Mouse (Mus musculus): ENCODE results near the gene Il16. TPM values are rescaled to one million over a fixed set of nuclear protein-coding genes. Genes with fewer than 3 reads are reported as not detected.

Il16 gene
- polyA plus RNA-seq, 1 experiment from 2014 or later: 0.77 TPM

- H3K9ac ChIP-seq (ENCODE audit: low read length): no peak overlapping the region
- no peaks in the 10 kb centered on the region for H3K9me3 ChIP-seq (ENCODE audit: control insufficient read depth, low read length)
- H3K4me1 ChIP-seq (replicated peaks; ENCODE audit: control insufficient read depth, insufficient read depth, low read length): no peaks in the 10 kb centered on the region
- no peaks in the 10 kb centered on the region; the same call in 1 of the 2 replicates for H3K36me3 ChIP-seq (ENCODE audit: control insufficient read depth, insufficient read depth, low read length)
- H3K27ac ChIP-seq (ENCODE audit: low read depth, low read length): no peak overlapping the region
- H3K4me2 ChIP-seq (ENCODE audit: low read depth, low read length, severe bottlenecking): no peak overlapping the region
- no peak for DNase-seq (ENCODE audit: low spot score)
- WGBS: 91% methylated on average over 7 of the region's 7 CpGs
- ATAC-seq (replicated peaks; ENCODE audit: low FRiP score): no peak
- H3K27me3 ChIP-seq (ENCODE audit: control insufficient read depth, insufficient read depth, low read length): no peaks in the 10 kb centered on the region
- no peak overlapping the region for H3K4me3 ChIP-seq (ENCODE audit: low read depth, low read length)
These were observed 96.7 kb downstream of the Il16 start for GRCm38 (mm10) chr7:83648807-83649206.

GRCm38 (mm10) chr7:83645476-83645875 is 100.0 kb downstream of the Il16 start:
- H3K27ac ChIP-seq (ENCODE audit: low read depth, low read length): no peak overlapping the region
- DNase-seq (ENCODE audit: low spot score) (no peak), ATAC-seq (replicated peaks; ENCODE audit: low FRiP score) (no peak)
- 89% methylated on average over 5 of the region's 5 CpGs for WGBS
- no peak overlapping the region for H3K4me3 ChIP-seq (ENCODE audit: low read depth, low read length)
- H3K9ac ChIP-seq (ENCODE audit: low read length): no peak overlapping the region
- no peaks in the 10 kb centered on the region for H3K4me1 ChIP-seq (replicated peaks; ENCODE audit: control insufficient read depth, insufficient read depth, low read length)
- no peak overlapping the region for H3K4me2 ChIP-seq (ENCODE audit: low read depth, low read length, severe bottlenecking)
- H3K27me3 ChIP-seq (ENCODE audit: control insufficient read depth, insufficient read depth, low read length): no peaks in the 10 kb centered on the region
- H3K36me3 ChIP-seq (ENCODE audit: control insufficient read depth, insufficient read depth, low read length): no peaks in the 10 kb centered on the region; the same call in 1 of the 2 replicates
- no peaks in the 10 kb centered on the region for H3K9me3 ChIP-seq (ENCODE audit: control insufficient read depth, low read length)

- no peak overlapping the region for H3K4me3 ChIP-seq (ENCODE audit: low read depth, low read length)
These were observed 100.8 kb downstream of the Il16 start for GRCm38 (mm10) chr7:83644761-83645160.

GRCm38 (mm10) chr7:83643581-83643980 is 101.9 kb downstream of the Il16 start:
- Histone ChIP-seq H3K27ac (ENCODE audit: low read depth, low read length) (no peak overlapping the region), H3K4me3 (ENCODE audit: low read depth, low read length) (no peak overlapping the region), H3K4me2 (ENCODE audit: low read depth, low read length, severe bottlenecking) (no peak overlapping the region), H3K27me3 (ENCODE audit: control insufficient read depth, insufficient read depth, low read length) (no peaks in the 10 kb centered on the region), H3K9me3 (ENCODE audit: control insufficient read depth, low read length) (no peaks in the 10 kb centered on the region), H3K36me3 (ENCODE audit: control insufficient read depth, insufficient read depth, low read length) (no peaks in the 10 kb centered on the region; the same call in 1 of the 2 replicates), H3K9ac (ENCODE audit: low read length) (no peak overlapping the region), H3K4me1 (replicated peaks; ENCODE audit: control insufficient read depth, insufficient read depth, low read length) (no peaks in the 10 kb centered on the region)
- ATAC-seq (replicated peaks; ENCODE audit: low FRiP score) (no peak), DNase-seq (ENCODE audit: low spot score) (no peak)
- WGBS: 91% methylated on average over 6 of the region's 6 CpGs

More at GRCm38 (mm10) chr7:83644761-83645160, 100.8 kb downstream of the Il16 start:
- H3K36me3 ChIP-seq (ENCODE audit: control insufficient read depth, insufficient read depth, low read length): no peaks in the 10 kb centered on the region; the same call in 1 of the 2 replicates
- H3K27ac ChIP-seq (ENCODE audit: low read depth, low read length): no peak overlapping the region
- H3K27me3 ChIP-seq (ENCODE audit: control insufficient read depth, insufficient read depth, low read length): no peaks in the 10 kb centered on the region
- H3K9me3 ChIP-seq (ENCODE audit: control insufficient read depth, low read length): no peaks in the 10 kb centered on the region
- no peaks in the 10 kb centered on the region for H3K4me1 ChIP-seq (replicated peaks; ENCODE audit: control insufficient read depth, insufficient read depth, low read length)
- no peak overlapping the region for H3K9ac ChIP-seq (ENCODE audit: low read length)
- H3K4me2 ChIP-seq (ENCODE audit: low read depth, low read length, severe bottlenecking): no peak overlapping the region
- ATAC-seq (replicated peaks; ENCODE audit: low FRiP score) (no peak), DNase-seq (ENCODE audit: low spot score) (no peak)
- WGBS: 94% methylated on average over 2 of the region's 2 CpGs

GRCm38 (mm10) chr7:83641163-83641562 is 104.4 kb downstream of the Il16 start:
- WGBS: 63% methylated on average over 2 of the region's 2 CpGs
- H3K9ac ChIP-seq (ENCODE audit: low read length): no peak overlapping the region
- H3K27me3 ChIP-seq (ENCODE audit: control insufficient read depth, insufficient read depth, low read length): no peaks in the 10 kb centered on the region
- no peak for ATAC-seq (replicated peaks; ENCODE audit: low FRiP score)
- no peak overlapping the region for H3K27ac ChIP-seq (ENCODE audit: low read depth, low read length)
- H3K4me2 ChIP-seq (ENCODE audit: low read depth, low read length, severe bottlenecking): no peak overlapping the region
- no peaks in the 10 kb centered on the region for H3K4me1 ChIP-seq (replicated peaks; ENCODE audit: control insufficient read depth, insufficient read depth, low read length)
- H3K9me3 ChIP-seq (ENCODE audit: control insufficient read depth, low read length): no peaks in the 10 kb centered on the region
- H3K36me3 ChIP-seq (ENCODE audit: control insufficient read depth, insufficient read depth, low read length): no peaks in the 10 kb centered on the region; the same call in 1 of the 2 replicates
- H3K4me3 ChIP-seq (ENCODE audit: low read depth, low read length): no peak overlapping the region
- no peak for DNase-seq (ENCODE audit: low spot score)

- ATAC-seq (replicated peaks; ENCODE audit: low FRiP score) (no peak), DNase-seq (ENCODE audit: low spot score) (no peak)
- WGBS: 90% methylated on average over 5 of the region's 5 CpGs
These were observed 104.9 kb downstream of the Il16 start for GRCm38 (mm10) chr7:83640581-83640980.

GRCm38 (mm10) chr7:83639084-83639483 is 106.4 kb downstream of the Il16 start:
- no peak overlapping the region for H3K4me3 ChIP-seq (ENCODE audit: low read depth, low read length)
- 83% methylated on average over 3 of the region's 3 CpGs for WGBS
- H3K36me3 ChIP-seq (ENCODE audit: control insufficient read depth, insufficient read depth, low read length): no peaks in the 10 kb centered on the region; the same call in 1 of the 2 replicates
- no peak overlapping the region for H3K27ac ChIP-seq (ENCODE audit: low read depth, low read length)
- DNase-seq (ENCODE audit: low spot score): no peak
- no peak for ATAC-seq (replicated peaks; ENCODE audit: low FRiP score)
- no peak overlapping the region for H3K9ac ChIP-seq (ENCODE audit: low read length)
- no peaks in the 10 kb centered on the region for H3K9me3 ChIP-seq (ENCODE audit: control insufficient read depth, low read length)
- no peaks in the 10 kb centered on the region for H3K4me1 ChIP-seq (replicated peaks; ENCODE audit: control insufficient read depth, insufficient read depth, low read length)
- H3K4me2 ChIP-seq (ENCODE audit: low read depth, low read length, severe bottlenecking): no peak overlapping the region
- H3K27me3 ChIP-seq (ENCODE audit: control insufficient read depth, insufficient read depth, low read length): no peaks in the 10 kb centered on the region

More at GRCm38 (mm10) chr7:83640581-83640980, 104.9 kb downstream of the Il16 start:
- no peak overlapping the region for H3K4me2 ChIP-seq (ENCODE audit: low read depth, low read length, severe bottlenecking)
- no peaks in the 10 kb centered on the region for H3K27me3 ChIP-seq (ENCODE audit: control insufficient read depth, insufficient read depth, low read length)
- H3K36me3 ChIP-seq (ENCODE audit: control insufficient read depth, insufficient read depth, low read length): no peaks in the 10 kb centered on the region; the same call in 1 of the 2 replicates
- H3K9ac ChIP-seq (ENCODE audit: low read length): no peak overlapping the region
- H3K9me3 ChIP-seq (ENCODE audit: control insufficient read depth, low read length): no peaks in the 10 kb centered on the region
- no peak overlapping the region for H3K4me3 ChIP-seq (ENCODE audit: low read depth, low read length)
- H3K27ac ChIP-seq (ENCODE audit: low read depth, low read length): no peak overlapping the region
- no peaks in the 10 kb centered on the region for H3K4me1 ChIP-seq (replicated peaks; ENCODE audit: control insufficient read depth, insufficient read depth, low read length)

- H3K36me3 ChIP-seq (ENCODE audit: control insufficient read depth, insufficient read depth, low read length): no peaks in the 10 kb centered on the region; the same call in 1 of the 2 replicates
- H3K9ac ChIP-seq (ENCODE audit: low read length): no peak overlapping the region
- WGBS: 92% methylated on average over 8 of the region's 8 CpGs
- no peak overlapping the region for H3K27ac ChIP-seq (ENCODE audit: low read depth, low read length)
- H3K27me3 ChIP-seq (ENCODE audit: control insufficient read depth, insufficient read depth, low read length): no peaks in the 10 kb centered on the region
- no peak for DNase-seq (ENCODE audit: low spot score)
- H3K9me3 ChIP-seq (ENCODE audit: control insufficient read depth, low read length): no peaks in the 10 kb centered on the region
- no peak overlapping the region for H3K4me2 ChIP-seq (ENCODE audit: low read depth, low read length, severe bottlenecking)
- no peak for ATAC-seq (replicated peaks; ENCODE audit: low FRiP score)
- no peaks in the 10 kb centered on the region for H3K4me1 ChIP-seq (replicated peaks; ENCODE audit: control insufficient read depth, insufficient read depth, low read length)
- H3K4me3 ChIP-seq (ENCODE audit: low read depth, low read length): no peak overlapping the region
These were observed 107.5 kb downstream of the Il16 start for GRCm38 (mm10) chr7:83637781-83638583.

- no peaks in the 10 kb centered on the region for H3K27me3 ChIP-seq (ENCODE audit: control insufficient read depth, insufficient read depth, low read length)
- DNase-seq (ENCODE audit: low spot score) (no peak), ATAC-seq (replicated peaks; ENCODE audit: low FRiP score) (no peak)
- no peak overlapping the region for H3K4me2 ChIP-seq (ENCODE audit: low read depth, low read length, severe bottlenecking)
- no peaks in the 10 kb centered on the region for H3K9me3 ChIP-seq (ENCODE audit: control insufficient read depth, low read length)
- WGBS: 94% methylated on average over 8 of the region's 8 CpGs
- H3K9ac ChIP-seq (ENCODE audit: low read length): no peak overlapping the region
- no peaks in the 10 kb centered on the region; the same call in 1 of the 2 replicates for H3K4me1 ChIP-seq (replicated peaks; ENCODE audit: control insufficient read depth, insufficient read depth, low read length)
- no peak overlapping the region for H3K4me3 ChIP-seq (ENCODE audit: low read depth, low read length)
- no peaks in the 10 kb centered on the region; the same call in 1 of the 2 replicates for H3K36me3 ChIP-seq (ENCODE audit: control insufficient read depth, insufficient read depth, low read length)
- H3K27ac ChIP-seq (ENCODE audit: low read depth, low read length): no peak overlapping the region
These were observed 109.1 kb downstream of the Il16 start for GRCm38 (mm10) chr7:83636425-83636824.

All from forebrain, embryonic 11.5 days (tissue).